Mouse (Mus musculus) intestine, embryonic 14.5 days (tissue): Measurements from ENCODE around the gene Gabbr2. TPM values are rescaled to one million over a fixed set of nuclear protein-coding genes. Genes with fewer than 3 reads are reported as not detected.
"Not testable (repeated sequence)": the region's sequence is repeated elsewhere in the genome, so short reads cannot be mapped to it uniquely, and the experiment has no call there.

Experiments used
- ATAC-seq: fragments of 200-750 bp; cut with Nextera tagmentation; replicated peaks from 2 replicates; pipeline ENCODE4 v1.8.0; 2017; ENCODE audit warnings: low read depth, moderate number of reproducible peaks, moderate TSS enrichment, moderate library complexity; ENCODE audit not compliant: low FRiP score, low TSS enrichment
- DNase-seq: peaks from one replicate; pipeline ENCODE4 v3.0.0-alpha.2; 2018; ENCODE audit warnings: low spot score
- H3K27ac ChIP-seq: fragments of 300-500 bp; sonication (generic); 2 replicates; pipeline ENCODE4 v1.5.1; 2014; ENCODE audit warnings: low read depth, mild to moderate bottlenecking, control low read depth
- H3K27me3 ChIP-seq: fragments of 300-500 bp; sonication (generic); replicated peaks from 2 replicates; pipeline ENCODE4 v1.6.1; 2014; ENCODE audit warnings: low read length, control low read depth; ENCODE audit not compliant: control insufficient read depth, insufficient read depth
- H3K36me3 ChIP-seq: fragments of 300-500 bp; sonication (generic); 2 replicates; pipeline ENCODE4 v1.6.1; 2014; ENCODE audit warnings: low read length, control low read depth; ENCODE audit not compliant: control insufficient read depth, insufficient read depth
- H3K4me1 ChIP-seq: fragments of 300-500 bp; sonication (generic); replicated peaks from 2 replicates; pipeline ENCODE4 v1.6.1; 2014; ENCODE audit warnings: low read length, control low read depth, mixed read lengths; ENCODE audit not compliant: control insufficient read depth, insufficient read depth
- H3K4me2 ChIP-seq: fragments of 300-500 bp; sonication (generic); 2 replicates; pipeline ENCODE4 v1.6.1; 2014; ENCODE audit warnings: low read length
- H3K4me3 ChIP-seq: fragments of 300-500 bp; sonication (generic); 2 replicates; pipeline ENCODE4 v1.5.1; 2014; ENCODE audit warnings: low read depth, low read length, control low read depth, mixed read lengths
- H3K9ac ChIP-seq: fragments of 300-500 bp; sonication (generic); 2 replicates; pipeline ENCODE4 v1.6.1; 2014; ENCODE audit warnings: mild to moderate bottlenecking, low read length
- H3K9me3 ChIP-seq: fragments of 300-500 bp; sonication (generic); 2 replicates; pipeline ENCODE4 v1.6.1; 2016; ENCODE audit warnings: low read length, control low read depth; ENCODE audit not compliant: control insufficient read depth
- WGBS: fragments of 180-500 bp; shearing (Covaris S2); extraction: QIAGEN DNeasy Blood & Tissue Kit; methylation state at CpG from one replicate; pipeline ENCODE4 v1.1.7; 2014; 5-methylcytosine and 5-hydroxymethylcytosine counted together
- polyA plus RNA-seq: library from polyadenylated mRNA; unstranded; fragments of >200 nt; fragmentation: Nextera tagmentation; extraction: Ambion mirVana; gene quantifications from 2 replicates; pipeline ENCODE4 v1.2.1, GENCODE M21; 2014

Gene Gabbr2
- polyA plus RNA-seq, 1 experiment from 2014 or later = 0.16 TPM

- not testable (repeated sequence) for H3K27me3 ChIP-seq, H3K9ac ChIP-seq, H3K36me3 ChIP-seq, H3K4me2 ChIP-seq, ATAC-seq, H3K9me3 ChIP-seq, H3K4me3 ChIP-seq, H3K4me1 ChIP-seq, H3K27ac ChIP-seq, DNase-seq
- WGBS = 90% methylated on average over 10 of the region's 10 CpGs
These were observed 354.4 kb downstream of the Gabbr2 start for GRCm38 (mm10) chr4:46637250-46637649.

GRCm38 (mm10) chr4:46635702-46636430, 355.8 kb downstream of the Gabbr2 start:
- H3K27ac ChIP-seq = no peak overlapping the region
- H3K4me1 ChIP-seq = no peaks in the 10 kb centered on the region
- no peak for ATAC-seq
- no peak overlapping the region for H3K4me3 ChIP-seq
- H3K4me2 ChIP-seq = no peak overlapping the region
- no peak for DNase-seq
- no peaks in the 10 kb centered on the region for H3K36me3 ChIP-seq
- no peaks in the 10 kb centered on the region for H3K9me3 ChIP-seq
- H3K9ac ChIP-seq = no peak overlapping the region
- H3K27me3 ChIP-seq = no peaks in the 10 kb centered on the region
- WGBS = 81% methylated on average over 16 of the region's 16 CpGs

- DNase-seq (no peak), ATAC-seq (no peak)
- Histone ChIP-seq H3K36me3 (no peaks in the 10 kb centered on the region), H3K4me1 (0 out of 2 replicates have a peak, but pooled peaks cover 2% of the 10 kb centered on the region), H3K4me3 (no peak overlapping the region), H3K4me2 (no peak overlapping the region), H3K27ac (no peak overlapping the region), H3K9me3 (no peaks in the 10 kb centered on the region), H3K9ac (no peak overlapping the region), H3K27me3 (no peaks in the 10 kb centered on the region)
- 53% methylated on average over 6 of the region's 6 CpGs for WGBS
These were observed 356.8 kb downstream of the Gabbr2 start for GRCm38 (mm10) chr4:46634881-46635280.

GRCm38 (mm10) chr4:46633565-46633964, 358.1 kb downstream of the Gabbr2 start:
- not testable (repeated sequence) for H3K4me2 ChIP-seq, H3K9ac ChIP-seq, H3K27me3 ChIP-seq, DNase-seq, ATAC-seq, H3K36me3 ChIP-seq, H3K4me3 ChIP-seq, H3K9me3 ChIP-seq, H3K27ac ChIP-seq
- peaks cover 12% of the 10 kb centered on the region; the same call in 1 of the 2 replicates for H3K4me1 ChIP-seq
- 58% methylated on average over 6 of the region's 6 CpGs for WGBS

GRCm38 (mm10) chr4:46632465-46632864, 359.2 kb downstream of the Gabbr2 start:
- DNase-seq (no peak), ATAC-seq (no peak)
- Histone ChIP-seq H3K4me1 (peaks cover 12% of the 10 kb centered on the region; the same call in 1 of the 2 replicates), H3K27ac (no peak overlapping the region), H3K9ac (no peak overlapping the region), H3K4me3 (no peak overlapping the region), H3K4me2 (no peak overlapping the region), H3K27me3 (no peaks in the 10 kb centered on the region), H3K9me3 (no peaks in the 10 kb centered on the region), H3K36me3 (no peaks in the 10 kb centered on the region)
- 63% methylated on average over 2 of the region's 2 CpGs for WGBS

- Histone ChIP-seq H3K4me2 (no peak overlapping the region), H3K4me1 (peaks cover 12% of the 10 kb centered on the region; the same call in 1 of the 2 replicates), H3K36me3 (no peaks in the 10 kb centered on the region), H3K27ac (no peak overlapping the region), H3K27me3 (no peaks in the 10 kb centered on the region), H3K9ac (no peak overlapping the region), H3K9me3 (no peaks in the 10 kb centered on the region), H3K4me3 (no peak overlapping the region)
- 64% methylated on average over 9 of the region's 9 CpGs for WGBS
- DNase-seq (no peak), ATAC-seq (no peak)
These were observed 361.3 kb downstream of the Gabbr2 start for GRCm38 (mm10) chr4:46630390-46630789.

- Histone ChIP-seq H3K9ac (0 out of 2 replicates have a peak overlapping the region, but pooled peaks have one; percentile 7), H3K4me3 (no peak overlapping the region), H3K4me2 (0 out of 2 replicates have a peak overlapping the region, but pooled peaks have one; percentile 15), H3K27ac (0 out of 2 replicates have a peak overlapping the region, but pooled peaks have one; percentile 27), H3K27me3 (no peaks in the 10 kb centered on the region), H3K9me3 (no peaks in the 10 kb centered on the region), H3K4me1 (peaks cover 12% of the 10 kb centered on the region; the same call in 1 of the 2 replicates), H3K36me3 (no peaks in the 10 kb centered on the region)
- WGBS = 23% methylated on average over 9 of the region's 9 CpGs
- DNase-seq (peak; percentile 79), ATAC-seq (peak; percentile 67)
These were observed 362.8 kb downstream of the Gabbr2 start for GRCm38 (mm10) chr4:46628873-46629272.

- no peaks in the 10 kb centered on the region for H3K36me3 ChIP-seq
- no peaks in the 10 kb centered on the region for H3K27me3 ChIP-seq
- H3K27ac ChIP-seq = 0 out of 2 replicates have a peak overlapping the region, but pooled peaks have one; percentile 33
- no peak for ATAC-seq
- H3K4me1 ChIP-seq = peaks cover 12% of the 10 kb centered on the region; the same call in 1 of the 2 replicates
- DNase-seq = no peak
- no peak overlapping the region for H3K9ac ChIP-seq
- 74% methylated on average over 11 of the region's 11 CpGs for WGBS
- no peak overlapping the region for H3K4me3 ChIP-seq
- no peak overlapping the region for H3K4me2 ChIP-seq
- H3K9me3 ChIP-seq = no peaks in the 10 kb centered on the region
These were observed 363.6 kb downstream of the Gabbr2 start for GRCm38 (mm10) chr4:46628081-46628480.

GRCm38 (mm10) chr4:46625101-46625500, 366.6 kb downstream of the Gabbr2 start:
- peaks cover 12% of the 10 kb centered on the region; the same call in 1 of the 2 replicates for H3K4me1 ChIP-seq
- H3K27ac ChIP-seq = no peak overlapping the region
- H3K4me3 ChIP-seq = no peak overlapping the region
- ATAC-seq (no peak), DNase-seq (no peak)
- no peaks in the 10 kb centered on the region for H3K9me3 ChIP-seq
- 86% methylated on average over 10 of the region's 10 CpGs for WGBS
- H3K4me2 ChIP-seq = no peak overlapping the region
- 0 out of 2 replicates have a peak, but pooled peaks cover 4% of the 10 kb centered on the region for H3K27me3 ChIP-seq
- H3K9ac ChIP-seq = no peak overlapping the region
- no peaks in the 10 kb centered on the region for H3K36me3 ChIP-seq
